Mouse (Mus musculus): Measurements from ENCODE around the gene Lrrfip1.

Lrrfip1 gene

GRCm38 (mm10) chr1:91085686-91086085, 87.1 kb downstream of the Lrrfip1 start:
- DNase-seq (ENCODE audit: low read depth): no peak

- peak; percentile 61 for DNase-seq (ENCODE audit: low read depth)
Observed at GRCm38 (mm10) chr1:91086325-91086724, 87.8 kb downstream of the Lrrfip1 start.

DNA sequence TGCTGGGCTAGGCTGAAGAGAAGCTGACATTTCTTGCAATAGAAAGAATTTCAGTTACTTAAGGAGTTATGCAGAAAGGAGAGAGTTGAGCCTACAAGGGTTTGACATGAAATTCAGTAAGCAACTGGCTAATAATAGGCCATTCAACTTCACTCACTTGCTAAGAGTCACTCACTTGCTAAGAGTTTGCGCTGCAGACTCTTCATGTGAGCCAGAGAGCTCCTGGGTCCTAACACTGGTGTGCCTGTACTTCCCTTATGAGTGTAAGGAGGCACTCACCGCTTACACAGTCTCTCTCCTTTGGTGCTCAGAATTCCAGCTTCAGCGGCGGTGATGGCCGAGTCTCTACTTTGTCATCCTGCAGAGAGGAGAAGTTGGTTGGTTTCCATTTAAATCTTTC, 88.2 kb downstream of the Lrrfip1 start:
- DNase-seq (ENCODE audit: low read depth): no peak

GRCm38 (mm10) chr1:91088027-91088426, 89.5 kb downstream of the Lrrfip1 start:
- no peak for DNase-seq (ENCODE audit: low read depth)

DNA sequence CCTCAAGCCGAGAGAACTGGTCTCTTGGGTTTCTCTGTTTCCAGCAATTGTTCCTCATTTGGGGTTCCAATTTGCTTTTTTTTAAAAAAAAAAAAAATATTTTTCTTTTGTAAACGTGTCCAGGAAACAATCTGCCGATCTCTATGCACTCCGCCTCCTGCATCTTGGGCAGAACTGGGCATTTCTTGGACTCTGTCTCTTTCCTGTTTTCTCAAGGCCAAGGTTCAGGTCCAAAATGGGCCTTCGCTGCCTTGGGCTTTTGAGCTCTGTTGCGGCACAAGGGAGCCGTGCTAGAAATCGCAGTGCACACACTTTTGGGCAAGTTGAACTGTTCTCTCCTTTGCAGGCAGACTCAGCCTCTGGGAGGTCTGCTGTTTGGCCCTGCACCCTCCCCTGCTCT, 90.4 kb downstream of the Lrrfip1 start:
- no peak for DNase-seq (ENCODE audit: low read depth)

DNA sequence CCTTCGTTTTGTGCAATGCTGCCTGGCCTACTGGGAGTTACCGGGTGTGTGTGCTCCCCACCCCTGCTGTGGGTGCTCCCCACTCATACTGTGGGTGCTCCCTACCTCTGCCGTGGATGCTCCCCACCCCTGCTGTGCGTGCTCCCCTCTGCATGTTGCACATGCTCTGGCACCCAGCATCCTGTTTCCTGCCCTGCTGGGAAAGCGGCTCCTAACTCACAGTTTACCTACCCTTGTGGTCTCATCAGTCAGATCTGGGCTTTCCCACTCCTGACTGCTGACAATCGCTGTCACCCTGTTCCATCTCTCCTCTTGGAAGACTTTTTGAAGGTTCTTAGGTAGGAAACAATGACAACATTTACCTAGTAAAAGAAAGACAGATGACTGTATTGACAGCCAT, 91.9 kb downstream of the Lrrfip1 start:
- DNase-seq (ENCODE audit: low read depth): peak; percentile 62

- peak; percentile 47 for DNase-seq (ENCODE audit: low read depth)
Observed at GRCm38 (mm10) chr1:91092451-91092850, 93.9 kb downstream of the Lrrfip1 start.

GRCm38 (mm10) chr1:91093296-91093695, 94.8 kb downstream of the Lrrfip1 start:
- DNase-seq (ENCODE audit: low read depth): peak; percentile 58

GRCm38 (mm10) chr1:91094001-91094400, 95.5 kb downstream of the Lrrfip1 start:
- DNase-seq (ENCODE audit: low read depth): peak; percentile 23

DNA sequence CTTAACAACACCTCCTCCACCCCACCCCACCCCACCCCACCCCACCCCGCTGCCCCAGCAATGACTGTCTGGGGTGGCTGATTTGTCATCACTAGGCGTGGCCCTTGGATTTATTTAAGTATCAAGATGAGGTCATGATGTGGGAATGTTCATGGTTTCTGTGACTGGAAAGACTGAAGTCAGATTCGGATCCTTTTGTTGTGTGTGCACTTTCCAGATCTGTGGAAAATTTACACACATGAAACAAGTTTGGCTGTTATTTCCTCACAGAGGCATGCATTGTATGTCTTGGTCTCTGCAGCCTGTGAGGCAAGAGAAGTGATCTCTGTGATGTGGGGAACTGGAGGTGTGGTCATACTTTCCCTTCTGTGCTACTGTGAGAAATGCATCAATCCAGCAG, 96.7 kb downstream of the Lrrfip1 start:
- DNase-seq (ENCODE audit: low read depth): peak; percentile 72

DNA sequence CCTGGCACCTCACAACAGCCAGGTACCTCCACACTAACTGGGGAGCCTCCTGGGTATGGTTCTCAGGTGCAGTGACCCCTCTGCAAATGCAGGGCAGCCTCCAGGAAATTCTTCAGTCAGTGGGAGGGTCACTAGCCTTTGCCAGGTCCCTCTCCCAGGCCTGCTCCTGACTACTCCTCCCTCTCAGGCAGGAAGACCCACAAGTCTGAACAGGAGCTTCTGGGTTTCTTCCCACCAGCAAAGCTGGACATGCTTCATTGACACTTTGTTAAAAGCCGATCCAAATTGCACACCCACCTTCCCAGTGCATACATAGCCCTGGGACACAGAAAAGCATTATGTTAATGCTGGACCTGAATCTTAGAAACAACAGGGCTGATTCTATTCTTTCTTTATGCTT, 97.3 kb downstream of the Lrrfip1 start:
- DNase-seq (ENCODE audit: low read depth): no peak

GRCm38 (mm10) chr1:91096490-91096889, 98.0 kb downstream of the Lrrfip1 start:
- DNase-seq (ENCODE audit: low read depth): peak; percentile 71

- no peak for DNase-seq (ENCODE audit: low read depth)
Observed at GRCm38 (mm10) chr1:91097283-91097834, 98.8 kb downstream of the Lrrfip1 start.

DNA sequence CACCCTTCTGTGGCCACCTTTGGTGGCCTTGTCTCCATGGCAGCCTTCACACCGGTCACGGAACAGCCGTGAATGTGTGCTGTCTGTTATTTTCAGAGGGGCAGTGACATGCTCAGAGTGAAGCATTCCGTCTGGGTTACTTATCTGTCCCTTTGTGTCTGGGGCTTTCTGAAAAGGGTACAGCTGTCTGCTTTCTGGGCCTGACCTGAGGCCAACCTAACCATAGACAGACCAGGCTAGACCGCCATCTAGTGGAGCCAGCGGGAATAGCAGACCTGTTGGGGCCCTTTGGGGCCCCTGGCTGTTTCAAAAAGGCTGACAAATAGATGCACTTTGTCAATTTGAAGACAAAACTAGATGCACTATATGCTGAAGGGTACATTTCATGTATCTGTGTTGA, 100.3 kb downstream of the Lrrfip1 start:
- peak; percentile 88 for DNase-seq (ENCODE audit: low read depth)

GRCm38 (mm10) chr1:91101709-91102440, 103.3 kb downstream of the Lrrfip1 start:
- DNase-seq (ENCODE audit: low read depth): no peak

- no peak for DNase-seq (ENCODE audit: low read depth)
Observed at GRCm38 (mm10) chr1:91103366-91103983, 104.9 kb downstream of the Lrrfip1 start.

DNA sequence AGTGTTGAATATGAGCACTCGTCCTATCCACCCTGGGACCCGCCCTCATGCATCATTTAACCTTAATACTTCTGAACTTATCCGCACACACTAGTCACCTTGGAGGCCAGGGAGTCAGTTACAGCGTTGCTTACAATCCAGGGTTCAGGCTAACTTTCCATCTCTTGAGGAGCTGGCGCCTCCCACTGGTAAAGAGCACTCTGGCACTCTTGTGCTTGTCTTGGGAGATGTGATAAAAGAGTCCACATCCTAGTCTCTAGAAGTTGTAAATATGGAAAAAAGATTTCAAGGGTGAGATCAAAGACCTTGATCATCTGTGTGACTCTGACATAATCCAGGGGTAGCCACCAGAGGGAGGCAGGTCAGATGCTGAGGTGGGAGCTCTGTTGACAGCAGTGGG, 109.0 kb downstream of the Lrrfip1 start:
- DNase-seq (ENCODE audit: low read depth): peak; percentile 31

GRCm38 (mm10) chr1:91109302-91109701, 110.8 kb downstream of the Lrrfip1 start:
- no peak for DNase-seq (ENCODE audit: low read depth)

DNA sequence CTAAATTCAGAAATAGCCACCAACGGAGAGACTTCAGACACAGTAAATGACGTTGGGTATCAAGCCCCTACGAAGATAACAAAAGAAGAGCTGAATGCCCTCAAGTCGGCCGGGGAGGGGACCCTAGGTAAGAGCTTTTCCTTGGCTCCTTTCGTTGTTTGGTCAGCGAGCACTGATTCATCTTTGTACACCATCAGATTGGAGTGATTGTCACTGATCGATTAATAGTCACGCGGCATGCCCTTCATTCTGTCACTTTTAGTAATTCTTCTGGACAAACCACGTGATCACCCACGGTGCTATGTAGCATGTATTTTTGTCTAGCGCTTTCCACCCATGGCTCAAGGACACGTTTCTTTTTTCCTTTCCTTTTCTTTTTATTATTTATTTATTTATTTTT, 113.6 kb downstream of the Lrrfip1 start:
- no peak for DNase-seq (ENCODE audit: low read depth)

- no peak for DNase-seq (ENCODE audit: low read depth)
Observed at GRCm38 (mm10) chr1:91112606-91113005, 114.1 kb downstream of the Lrrfip1 start.

GRCm38 (mm10) chr1:91122121-91122520, 123.6 kb downstream of the Lrrfip1 start:
- DNase-seq (ENCODE audit: low read depth): no peak

- DNase-seq (ENCODE audit: low read depth): no peak
Observed at GRCm38 (mm10) chr1:91123004-91123403, 124.5 kb downstream of the Lrrfip1 start.

- DNase-seq (ENCODE audit: low read depth): no peak
Observed at GRCm38 (mm10) chr1:91123466-91123865, 124.9 kb downstream of the Lrrfip1 start.

Data from induced T-regulatory cell, adult 2 months (primary cell).